Mouse (Mus musculus) gastrocnemius, adult 8-10 months (tissue): ENCODE results near the gene Ccdc92. TPM values are rescaled to one million over a fixed set of nuclear protein-coding genes. Genes with fewer than 3 reads are reported as not detected.

ENCODE experiments used
- DNase-seq, 2 experiments: peaks; one replicate each; pipeline ENCODE4 v3.0.0; 2022; ENCODE audit warnings: low spot score in 2 of 2
- total RNA-seq, 4 experiments: library from RNA; stranded (reverse); gene quantifications; 2 replicates each; pipeline ENCODE4 v1.2.4; 2022

Gene Ccdc92
- total RNA-seq, 4 experiments from 2014 or later, result 0.24 to 0.51 (median 0.42) TPM

GRCm38 (mm10) chr5:124860013-124860412 is 2.2 kb downstream of the Ccdc92 start:
- no peak for DNase-seq

GRCm38 (mm10) chr5:124854202-124854601 is 8.0 kb downstream of the Ccdc92 start:
- no peak for DNase-seq

GRCm38 (mm10) chr5:124853079-124853478 is 9.1 kb downstream of the Ccdc92 start:
- DNase-seq, result no peak

- DNase-seq, result no peak
Measured at GRCm38 (mm10) chr5:124852294-124852693, 9.9 kb downstream of the Ccdc92 start.

- no peak for DNase-seq
Measured at GRCm38 (mm10) chr5:124851572-124851971, 10.7 kb downstream of the Ccdc92 start.

GRCm38 (mm10) chr5:124848994-124849393 is 13.2 kb downstream of the Ccdc92 start:
- DNase-seq, result no peak

- no peak for DNase-seq
Measured at GRCm38 (mm10) chr5:124847014-124847413, 15.2 kb downstream of the Ccdc92 start.

- no peak for DNase-seq
Measured at GRCm38 (mm10) chr5:124844929-124845328, 17.3 kb downstream of the Ccdc92 start.

- no peak for DNase-seq
Measured at GRCm38 (mm10) chr5:124843386-124843785, 18.8 kb downstream of the Ccdc92 start.

GRCm38 (mm10) chr5:124840669-124841068 is 21.6 kb downstream of the Ccdc92 start:
- DNase-seq, result no peak

GRCm38 (mm10) chr5:124840202-124840601 is 22.0 kb downstream of the Ccdc92 start:
- DNase-seq, result no peak

GRCm38 (mm10) chr5:124836621-124837020 is 25.6 kb downstream of the Ccdc92 start:
- no peak for DNase-seq

GRCm38 (mm10) chr5:124836075-124836474 is 26.1 kb downstream of the Ccdc92 start:
- DNase-seq, result no peak

GRCm38 (mm10) chr5:124835218-124835617 is 27.0 kb downstream of the Ccdc92 start:
- DNase-seq, result no peak

- no peak for DNase-seq
Measured at GRCm38 (mm10) chr5:124830331-124830730, 31.9 kb downstream of the Ccdc92 start.

- no peak for DNase-seq
Measured at GRCm38 (mm10) chr5:124822128-124822894, 39.9 kb downstream of the Ccdc92 start.

- DNase-seq, result no peak
Measured at GRCm38 (mm10) chr5:124817050-124817449, 45.2 kb downstream of the Ccdc92 start.

- no peak for DNase-seq
Measured at GRCm38 (mm10) chr5:124814797-124815196, 47.4 kb downstream of the Ccdc92 start.

- no peak for DNase-seq
Measured at GRCm38 (mm10) chr5:124812466-124812865, 49.8 kb downstream of the Ccdc92 start.

GRCm38 (mm10) chr5:124809708-124810366 is 52.4 kb downstream of the Ccdc92 start:
- DNase-seq, result no peak

- no peak for DNase-seq
Measured at GRCm38 (mm10) chr5:124792112-124792511, 70.1 kb downstream of the Ccdc92 start.

GRCm38 (mm10) chr5:124785650-124786049 is 76.6 kb downstream of the Ccdc92 start:
- no peak for DNase-seq
